Mouse (Mus musculus): Measurements from ENCODE around the gene Rnf214. TPM values are rescaled to one million over a fixed set of nuclear protein-coding genes. Genes with fewer than 3 reads are reported as not detected.

Gene Rnf214
- polyA plus RNA-seq, 1 experiment from 2014 or later = 98.3 TPM

DNA sequence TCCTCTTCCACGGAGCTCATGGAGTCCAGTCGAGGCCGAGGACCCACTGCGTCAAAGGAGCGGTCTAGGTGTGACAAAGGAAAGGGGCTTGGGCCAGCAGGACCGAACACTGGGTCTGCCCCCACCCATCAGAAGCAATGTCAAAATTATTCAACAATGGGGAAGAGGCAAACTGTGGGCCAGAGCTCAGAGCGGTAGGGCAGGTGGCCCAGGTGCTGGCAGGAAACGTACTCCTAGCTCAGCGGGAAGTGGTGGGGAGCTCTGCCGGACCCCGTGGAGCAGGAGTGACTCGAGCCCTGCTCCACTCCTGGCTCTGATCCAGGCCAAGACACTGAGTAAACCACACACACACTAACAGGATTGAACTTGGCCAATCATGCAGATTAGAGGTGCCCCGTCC, 39.0 kb upstream of the Rnf214 start:
- ATAC-seq = no peak
- WGBS = 88% methylated on average over 13 of the region's 13 CpGs
- no peaks in the 10 kb centered on the region for H3K9me3 ChIP-seq (ENCODE audit: control insufficient read depth, low read length)
- no peaks in the 10 kb centered on the region for H3K27me3 ChIP-seq (replicated peaks; ENCODE audit: control insufficient read depth, insufficient read depth, low read length)
- no peak overlapping the region for H3K4me2 ChIP-seq (ENCODE audit: low read length)
- H3K36me3 ChIP-seq (ENCODE audit: control insufficient read depth, insufficient read depth) = peaks cover 24% of the 10 kb centered on the region; the same call in 1 of the 2 replicates
- no peak overlapping the region for H3K4me3 ChIP-seq (replicated peaks; ENCODE audit: low read length)
- H3K4me1 ChIP-seq (replicated peaks; ENCODE audit: control insufficient read depth, insufficient read depth, low read length) = no peaks in the 10 kb centered on the region
- no peak overlapping the region for H3K9ac ChIP-seq (replicated peaks; ENCODE audit: low read depth, low read length)
- no peak overlapping the region for H3K27ac ChIP-seq (ENCODE audit: low read length)

DNA sequence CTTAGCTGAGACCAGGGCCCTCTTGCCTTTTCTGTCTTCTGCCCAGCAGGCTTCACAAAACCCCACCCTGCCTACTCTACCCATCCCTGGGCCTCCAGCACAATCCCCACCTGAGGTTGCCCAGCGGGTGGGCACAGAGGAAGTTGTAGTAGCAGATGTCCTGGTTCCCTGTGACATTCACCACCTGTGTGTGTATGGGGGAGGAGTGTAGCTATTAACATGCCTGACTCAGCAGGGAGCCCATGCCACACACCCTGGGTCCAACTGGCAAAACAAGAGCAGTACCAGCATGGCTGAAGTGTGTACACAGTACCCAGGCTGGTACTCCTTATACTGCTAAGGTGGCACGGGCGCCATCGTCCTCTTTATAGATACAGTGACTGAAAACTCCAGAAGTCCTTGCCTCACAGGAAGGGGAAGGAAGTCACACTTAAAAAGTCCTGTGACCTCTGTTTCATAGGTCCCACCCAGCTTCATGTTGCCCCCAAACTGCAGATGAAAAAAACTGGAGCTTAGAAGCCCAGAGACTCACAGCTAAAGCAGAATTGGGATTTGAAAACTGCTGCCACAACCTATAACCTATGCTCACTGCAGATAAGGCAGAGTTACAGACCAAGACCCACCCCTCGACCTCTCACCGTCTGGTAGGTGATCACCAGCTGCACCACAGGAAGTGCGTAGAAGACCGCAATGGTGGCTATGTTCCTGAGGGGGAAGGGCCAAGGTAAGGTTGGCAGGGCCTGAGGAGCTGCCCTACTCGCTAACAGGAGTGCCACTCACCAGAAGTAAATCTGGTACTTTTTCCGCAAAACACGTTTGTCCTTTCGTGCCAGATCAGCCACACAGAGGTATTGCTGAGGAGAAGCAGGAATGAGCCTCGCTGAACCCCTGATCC, 38.0 kb upstream of the Rnf214 start:
- Histone ChIP-seq H3K4me1 (replicated peaks; ENCODE audit: control insufficient read depth, insufficient read depth, low read length) (no peaks in the 10 kb centered on the region), H3K27me3 (replicated peaks; ENCODE audit: control insufficient read depth, insufficient read depth, low read length) (no peaks in the 10 kb centered on the region), H3K36me3 (ENCODE audit: control insufficient read depth, insufficient read depth) (peaks cover 24% of the 10 kb centered on the region; the same call in 1 of the 2 replicates), H3K4me3 (replicated peaks; ENCODE audit: low read length) (no peak overlapping the region), H3K9ac (replicated peaks; ENCODE audit: low read depth, low read length) (no peak overlapping the region), H3K9me3 (ENCODE audit: control insufficient read depth, low read length) (no peaks in the 10 kb centered on the region), H3K27ac (ENCODE audit: low read length) (no peak overlapping the region), H3K4me2 (ENCODE audit: low read length) (no peak overlapping the region)
- 91% methylated on average over 13 of the region's 13 CpGs for WGBS
- no peak for ATAC-seq

DNA sequence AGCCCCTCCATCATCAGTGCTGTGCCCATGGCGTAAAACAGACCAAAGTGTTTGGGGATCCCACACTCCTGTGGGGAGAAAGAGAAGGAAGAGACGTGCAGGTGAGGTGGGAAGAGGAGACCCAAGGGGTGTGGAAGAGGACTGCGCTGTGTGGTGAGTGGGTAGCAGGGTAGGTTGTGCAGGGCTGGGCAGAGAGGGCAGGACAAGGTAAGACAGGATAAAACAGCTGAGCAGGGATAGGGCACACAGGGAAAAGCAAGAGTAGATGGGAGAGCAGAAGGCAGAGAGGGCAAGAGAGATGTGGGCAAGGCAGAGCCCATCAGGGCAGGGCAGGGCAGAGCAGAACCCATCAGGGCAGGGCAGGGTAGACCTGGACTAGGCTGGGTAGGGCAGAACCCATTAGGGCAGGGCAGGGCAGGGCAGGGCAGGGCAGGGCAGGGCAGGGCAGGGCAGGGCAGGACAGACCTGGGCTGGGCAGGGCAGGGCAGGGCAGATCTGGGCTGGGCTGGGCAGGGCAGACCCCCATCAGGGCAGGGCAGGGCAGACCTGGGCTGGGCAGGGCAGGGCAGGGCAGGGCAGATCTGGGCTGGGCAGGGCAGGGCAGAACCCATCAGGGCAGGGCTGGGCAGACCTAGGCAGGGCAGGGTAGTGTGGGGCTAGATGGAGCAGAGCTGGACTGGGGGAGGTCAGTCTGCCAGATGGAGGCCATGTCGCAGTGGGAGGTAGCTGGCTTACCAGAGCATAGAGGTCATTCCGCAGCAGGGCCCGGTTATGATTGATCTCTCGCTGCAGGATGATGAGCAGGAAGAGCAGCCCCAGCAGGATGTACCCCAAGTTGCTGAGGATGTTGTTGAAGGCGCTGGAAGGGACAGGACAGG, 37.2 kb upstream of the Rnf214 start:
- WGBS = 91% methylated on average over 8 of the region's 8 CpGs
- no peak for ATAC-seq
- no peak overlapping the region for H3K27ac ChIP-seq (ENCODE audit: low read length)
- peaks cover 19% of the 10 kb centered on the region; the same call in 1 of the 2 replicates for H3K36me3 ChIP-seq (ENCODE audit: control insufficient read depth, insufficient read depth)
- no peak overlapping the region for H3K4me3 ChIP-seq (replicated peaks; ENCODE audit: low read length)
- H3K4me1 ChIP-seq (replicated peaks; ENCODE audit: control insufficient read depth, insufficient read depth, low read length) = no peaks in the 10 kb centered on the region
- no peaks in the 10 kb centered on the region for H3K9me3 ChIP-seq (ENCODE audit: control insufficient read depth, low read length)
- no peaks in the 10 kb centered on the region for H3K27me3 ChIP-seq (replicated peaks; ENCODE audit: control insufficient read depth, insufficient read depth, low read length)
- no peak overlapping the region for H3K4me2 ChIP-seq (ENCODE audit: low read length)
- H3K9ac ChIP-seq (replicated peaks; ENCODE audit: low read depth, low read length) = no peak overlapping the region

DNA sequence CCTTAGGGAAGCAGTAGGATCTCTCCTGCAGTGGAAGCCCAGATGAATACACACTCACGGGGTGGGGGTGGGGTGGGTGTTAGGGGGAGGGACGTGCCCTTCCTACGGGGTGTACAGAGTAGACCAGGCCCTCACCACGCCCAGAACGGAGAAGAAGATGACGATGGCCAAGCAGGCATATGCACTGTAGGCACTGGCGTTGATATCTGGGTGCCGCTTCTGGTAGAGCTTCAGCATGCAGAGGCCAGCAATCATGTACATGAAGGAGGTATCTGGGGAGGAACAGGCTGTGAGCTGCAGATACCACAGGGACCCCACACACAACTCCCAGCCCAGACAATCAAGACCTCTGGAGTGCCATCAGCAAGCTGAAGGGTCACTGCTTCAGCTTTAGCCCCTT, 36.2 kb upstream of the Rnf214 start:
- Histone ChIP-seq H3K27ac (ENCODE audit: low read length) (no peak overlapping the region), H3K4me2 (ENCODE audit: low read length) (no peak overlapping the region), H3K4me1 (replicated peaks; ENCODE audit: control insufficient read depth, insufficient read depth, low read length) (no peaks in the 10 kb centered on the region), H3K9ac (replicated peaks; ENCODE audit: low read depth, low read length) (no peak overlapping the region), H3K27me3 (replicated peaks; ENCODE audit: control insufficient read depth, insufficient read depth, low read length) (no peaks in the 10 kb centered on the region), H3K36me3 (ENCODE audit: control insufficient read depth, insufficient read depth) (peaks cover 22% of the 10 kb centered on the region; the same call in 1 of the 2 replicates), H3K9me3 (ENCODE audit: control insufficient read depth, low read length) (no peaks in the 10 kb centered on the region), H3K4me3 (replicated peaks; ENCODE audit: low read length) (no peak overlapping the region)
- 98% methylated on average over 8 of the region's 8 CpGs for WGBS
- no peak for ATAC-seq

DNA sequence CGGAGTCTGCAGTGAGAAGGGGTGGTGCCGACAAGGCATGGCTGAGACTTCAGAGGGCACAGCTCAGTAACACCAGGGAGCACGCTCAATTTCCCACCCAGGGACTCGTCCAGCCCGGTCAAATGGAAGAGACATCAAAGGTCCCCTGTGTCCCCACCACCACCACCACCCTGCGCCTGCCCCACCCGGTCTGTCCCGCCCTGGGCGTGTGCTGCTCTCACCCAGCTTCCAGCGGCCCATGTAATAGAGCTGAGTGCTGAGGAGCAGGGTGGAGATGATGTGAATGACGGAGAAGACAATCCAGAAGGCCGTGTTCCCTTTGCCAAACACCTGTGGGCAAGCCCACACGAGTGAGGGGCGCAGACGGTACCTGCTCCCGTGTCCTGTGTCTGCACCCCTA, 35.8 kb upstream of the Rnf214 start:
- no peaks in the 10 kb centered on the region for H3K9me3 ChIP-seq (ENCODE audit: control insufficient read depth, low read length)
- 94% methylated on average over 16 of the region's 16 CpGs for WGBS
- H3K9ac ChIP-seq (replicated peaks; ENCODE audit: low read depth, low read length) = no peak overlapping the region
- no peak for ATAC-seq
- no peak overlapping the region for H3K27ac ChIP-seq (ENCODE audit: low read length)
- no peak overlapping the region for H3K4me3 ChIP-seq (replicated peaks; ENCODE audit: low read length)
- peaks cover 20% of the 10 kb centered on the region; the same call in 1 of the 2 replicates for H3K36me3 ChIP-seq (ENCODE audit: control insufficient read depth, insufficient read depth)
- no peaks in the 10 kb centered on the region for H3K4me1 ChIP-seq (replicated peaks; ENCODE audit: control insufficient read depth, insufficient read depth, low read length)
- H3K27me3 ChIP-seq (replicated peaks; ENCODE audit: control insufficient read depth, insufficient read depth, low read length) = no peaks in the 10 kb centered on the region
- H3K4me2 ChIP-seq (ENCODE audit: low read length) = no peak overlapping the region

DNA sequence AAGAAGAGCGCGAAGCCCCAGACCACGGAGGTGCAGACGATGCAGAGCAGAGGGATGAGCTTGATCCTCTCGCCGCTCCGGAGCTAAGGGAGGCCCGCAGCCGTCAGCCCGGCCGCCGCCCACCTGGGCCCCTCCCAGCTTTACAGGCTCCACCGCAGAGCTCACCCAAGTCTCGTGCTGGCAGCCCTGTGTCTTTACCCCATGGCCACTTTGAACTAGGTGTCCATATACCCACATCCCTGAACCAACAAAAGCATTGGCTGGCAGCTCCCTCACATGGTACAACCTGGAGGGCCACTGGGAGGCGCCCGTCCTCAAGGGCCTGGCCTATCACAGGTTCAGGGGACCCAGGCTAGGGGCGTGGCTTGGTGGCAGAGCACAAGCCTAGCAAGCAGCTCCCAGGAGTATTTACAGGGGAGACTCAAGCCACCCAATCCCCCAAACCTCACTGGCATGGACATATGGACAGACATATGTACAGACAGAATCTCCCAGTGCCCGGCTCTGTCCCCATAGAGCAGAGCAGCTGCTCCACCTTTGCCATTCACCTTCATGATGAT, 34.7 kb upstream of the Rnf214 start:
- Histone ChIP-seq H3K4me1 (replicated peaks; ENCODE audit: control insufficient read depth, insufficient read depth, low read length) (no peaks in the 10 kb centered on the region), H3K4me3 (replicated peaks; ENCODE audit: low read length) (no peak overlapping the region), H3K9me3 (ENCODE audit: control insufficient read depth, low read length) (no peaks in the 10 kb centered on the region), H3K27ac (ENCODE audit: low read length) (no peak overlapping the region), H3K27me3 (replicated peaks; ENCODE audit: control insufficient read depth, insufficient read depth, low read length) (0 out of 2 replicates have a peak, but pooled peaks cover 3% of the 10 kb centered on the region), H3K9ac (replicated peaks; ENCODE audit: low read depth, low read length) (no peak overlapping the region), H3K36me3 (ENCODE audit: control insufficient read depth, insufficient read depth) (peaks cover 17% of the 10 kb centered on the region; the same call in 1 of the 2 replicates), H3K4me2 (ENCODE audit: low read length) (no peak overlapping the region)
- WGBS = 57% methylated on average over 18 of the region's 18 CpGs
- ATAC-seq = no peak

DNA sequence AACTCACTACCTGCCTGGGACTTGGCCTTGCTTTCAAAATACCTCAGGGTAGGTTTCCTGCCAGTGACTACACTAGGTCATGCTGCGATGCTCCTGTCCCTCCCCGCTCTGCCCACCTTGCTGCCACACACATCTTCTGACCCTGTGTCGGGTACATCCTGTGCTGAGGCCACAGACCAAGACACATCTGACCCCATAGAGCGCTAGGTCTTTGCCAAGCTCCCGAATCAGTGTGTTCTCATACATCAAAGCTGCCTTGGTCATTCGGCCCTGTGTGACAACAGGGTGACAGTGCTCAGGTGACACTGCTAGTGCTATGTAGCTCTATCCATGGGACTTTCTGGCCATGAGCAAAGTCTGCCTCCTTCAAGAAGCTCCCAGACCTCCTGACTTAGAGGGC, 33.1 kb upstream of the Rnf214 start:
- Histone ChIP-seq H3K36me3 (ENCODE audit: control insufficient read depth, insufficient read depth) (peaks cover 17% of the 10 kb centered on the region; the same call in 1 of the 2 replicates), H3K4me2 (ENCODE audit: low read length) (no peak overlapping the region)
- no peak for ATAC-seq

DNA sequence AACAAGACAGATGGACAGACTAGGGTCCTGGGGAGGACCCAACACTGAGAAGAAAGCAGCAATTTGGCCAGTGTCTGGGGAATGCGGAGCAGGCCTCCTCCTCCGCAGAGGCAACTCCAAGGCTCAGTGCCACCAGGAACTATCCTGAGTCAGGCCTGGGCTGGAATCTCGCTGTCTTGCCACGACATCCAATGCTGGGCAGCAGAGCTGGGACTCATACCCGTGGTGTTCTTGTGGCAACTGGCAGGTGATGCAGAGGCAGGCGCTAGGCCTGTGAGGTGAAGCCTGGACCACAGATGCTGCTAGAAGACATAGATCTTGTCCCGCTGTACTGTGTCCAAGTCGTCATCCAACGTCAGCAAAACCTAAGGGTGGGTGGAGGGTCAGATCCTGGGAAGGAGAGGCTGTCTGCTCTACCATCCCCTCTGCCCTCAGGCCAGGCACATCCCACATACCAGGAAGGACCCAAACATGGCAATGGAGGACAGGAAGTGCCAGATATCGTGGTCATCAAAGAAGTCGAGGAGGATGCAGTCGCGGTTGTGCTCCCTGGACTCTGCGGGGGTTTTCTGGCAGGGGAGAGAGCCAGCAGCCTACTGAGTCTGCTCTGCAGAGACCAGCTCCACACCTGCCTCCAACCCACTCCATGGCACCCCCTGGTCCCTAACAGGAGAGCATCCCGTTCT, 32.4 kb upstream of the Rnf214 start:
- peaks cover 5% of the 10 kb centered on the region for H3K4me1 ChIP-seq (replicated peaks; ENCODE audit: control insufficient read depth, insufficient read depth, low read length)
- H3K9ac ChIP-seq (replicated peaks; ENCODE audit: low read depth, low read length) = no peak overlapping the region
- no peak overlapping the region for H3K4me2 ChIP-seq (ENCODE audit: low read length)
- 88% methylated on average over 15 of the region's 15 CpGs for WGBS
- ATAC-seq = no peak
- peaks cover 17% of the 10 kb centered on the region; the same call in 1 of the 2 replicates for H3K36me3 ChIP-seq (ENCODE audit: control insufficient read depth, insufficient read depth)
- no peaks in the 10 kb centered on the region for H3K9me3 ChIP-seq (ENCODE audit: control insufficient read depth, low read length)
- H3K27ac ChIP-seq (ENCODE audit: low read length) = no peak overlapping the region
- no peak overlapping the region for H3K4me3 ChIP-seq (replicated peaks; ENCODE audit: low read length)
- 0 out of 2 replicates have a peak, but pooled peaks cover 4% of the 10 kb centered on the region for H3K27me3 ChIP-seq (replicated peaks; ENCODE audit: control insufficient read depth, insufficient read depth, low read length)

More for the DNA sequence above, 33.1 kb upstream of the Rnf214 start:
- Histone ChIP-seq H3K27me3 (replicated peaks; ENCODE audit: control insufficient read depth, insufficient read depth, low read length) (0 out of 2 replicates have a peak, but pooled peaks cover 4% of the 10 kb centered on the region), H3K4me1 (replicated peaks; ENCODE audit: control insufficient read depth, insufficient read depth, low read length) (peaks cover 5% of the 10 kb centered on the region), H3K9me3 (ENCODE audit: control insufficient read depth, low read length) (no peaks in the 10 kb centered on the region), H3K27ac (ENCODE audit: low read length) (no peak overlapping the region), H3K9ac (replicated peaks; ENCODE audit: low read depth, low read length) (no peak overlapping the region), H3K4me3 (replicated peaks; ENCODE audit: low read length) (no peak overlapping the region)
- 93% methylated on average over 6 of the region's 6 CpGs for WGBS
